ENCODE assay signal across 17 mouse cellular contexts in genomic region chr3:105791129-105791528, GRCm38 (mm10).
"Had no signal": no experiment of that assay in that cellular context is flagged by ENCODE, and none has a peak within 500 bp of the region (broad histone marks: within the 10 kb centered on the region; RNA-seq: fewer than 3 reads in every experiment).

No protein-coding gene starts in this region.

- ATAC-seq: hindbrain, postnatal 0 days; intestine, embryonic 16.5 days; midbrain, embryonic 15.5 days had no signal

- H3K4me1 ChIP-seq: limb, embryonic 13.5 days; lung, embryonic 15.5 days; midbrain, embryonic 15.5 days; neural tube, embryonic 12.5 days had no signal

- H3K9me3 ChIP-seq: lung, embryonic 15.5 days; midbrain, embryonic 15.5 days; neural tube, embryonic 12.5 days had no signal

- H3K27ac ChIP-seq: hindbrain, postnatal 0 days; kidney, postnatal 0 days; layer of hippocampus, adult 2 months; limb, embryonic 13.5 days; liver, embryonic 14.5 days; lung, embryonic 15.5 days; midbrain, embryonic 15.5 days; neural tube, embryonic 12.5 days had no signal

- DNase-seq: kidney, adult 9 months; kidney, postnatal 4 days; lung, postnatal 36 days; retina, postnatal 1 day; right cerebral cortex, postnatal 4 days; spleen, adult 18-20 months; thymus, adult 18-20 months; thymus, postnatal 14 days had no signal

- H3K27me3 ChIP-seq: limb, embryonic 13.5 days; lung, embryonic 15.5 days; midbrain, embryonic 15.5 days; neural tube, embryonic 12.5 days had no signal

- H3K36me3 ChIP-seq: lung, embryonic 15.5 days; midbrain, embryonic 15.5 days had no signal

- H3K4me3 ChIP-seq: layer of hippocampus, adult 2 months; limb, embryonic 13.5 days; lung, embryonic 15.5 days; midbrain, embryonic 15.5 days; neural tube, embryonic 12.5 days had no signal
